Mouse (Mus musculus): Measurements from ENCODE around the gene Smcr8. TPM values are rescaled to one million over a fixed set of nuclear protein-coding genes. Genes with fewer than 3 reads are reported as not detected.

Smcr8 gene
- total and polyA plus RNA-seq, 2 experiments from 2014 or later: 3.2 to 15.4 TPM

- ATAC-seq (no peak), DNase-seq (no peak)
- H3K9me3 ChIP-seq (ENCODE audit: low read length): no peaks in the 10 kb centered on the region
- H3K9ac ChIP-seq: no peak overlapping the region
- peaks cover 55% of the 10 kb centered on the region for H3K36me3 ChIP-seq (ENCODE audit: insufficient read depth)
- H3K4me3 ChIP-seq (ENCODE audit: low read depth, low read length): no peak overlapping the region
- TF ChIP-seq CTCF (IDR thresholded peaks at IDR 0.05; ENCODE audit: low read depth): peak; percentile 24
- 72% methylated on average over 5 of the region's 5 CpGs for WGBS
- H3K4me1 ChIP-seq (ENCODE audit: insufficient read depth): no peaks in the 10 kb centered on the region
- no peak overlapping the region for H3K4me2 ChIP-seq (ENCODE audit: low read depth)
- H3K27ac ChIP-seq (ENCODE audit: low read depth, low read length): no peak overlapping the region
- H3K27me3 ChIP-seq (ENCODE audit: insufficient read depth, low read length): no peaks in the 10 kb centered on the region
Measured at GRCm38 (mm10) chr11:60735191-60735590, 42.1 kb upstream of the Smcr8 start.

- ATAC-seq (no peak), DNase-seq (no peak)
- H3K9ac ChIP-seq: no peak overlapping the region
- no peaks in the 10 kb centered on the region for H3K4me1 ChIP-seq (ENCODE audit: insufficient read depth)
- H3K9me3 ChIP-seq (ENCODE audit: low read length): no peaks in the 10 kb centered on the region
- WGBS: 94% methylated on average over 3 of the region's 3 CpGs
- H3K27me3 ChIP-seq (ENCODE audit: insufficient read depth, low read length): no peaks in the 10 kb centered on the region
- no peak overlapping the region for H3K4me2 ChIP-seq (ENCODE audit: low read depth)
- no peak overlapping the region for H3K27ac ChIP-seq (ENCODE audit: low read depth, low read length)
- H3K4me3 ChIP-seq (ENCODE audit: low read depth, low read length): no peak overlapping the region
- TF ChIP-seq CTCF (IDR thresholded peaks at IDR 0.05; ENCODE audit: low read depth): no peak
- H3K36me3 ChIP-seq (ENCODE audit: insufficient read depth): peaks cover 51% of the 10 kb centered on the region
Measured at GRCm38 (mm10) chr11:60736491-60736890, 40.8 kb upstream of the Smcr8 start.

GRCm38 (mm10) chr11:60737450-60737849 lies 39.9 kb upstream of the Smcr8 start:
- Histone ChIP-seq H3K4me1 (ENCODE audit: insufficient read depth) (no peaks in the 10 kb centered on the region), H3K4me2 (ENCODE audit: low read depth) (no peak overlapping the region), H3K27ac (ENCODE audit: low read depth, low read length) (no peak overlapping the region), H3K36me3 (ENCODE audit: insufficient read depth) (peaks cover 51% of the 10 kb centered on the region), H3K9ac (no peak overlapping the region), H3K9me3 (ENCODE audit: low read length) (no peaks in the 10 kb centered on the region), H3K27me3 (ENCODE audit: insufficient read depth, low read length) (no peaks in the 10 kb centered on the region), H3K4me3 (ENCODE audit: low read depth, low read length) (no peak overlapping the region)
- DNase-seq (no peak), ATAC-seq (no peak)
- TF ChIP-seq CTCF (IDR thresholded peaks at IDR 0.05; ENCODE audit: low read depth): no peak

GRCm38 (mm10) chr11:60740321-60740720 lies 37.0 kb upstream of the Smcr8 start:
- WGBS: 69% methylated on average over 3 of the region's 3 CpGs
- H3K4me3 ChIP-seq (ENCODE audit: low read depth, low read length): no peak overlapping the region
- H3K4me1 ChIP-seq (ENCODE audit: insufficient read depth): no peaks in the 10 kb centered on the region
- H3K4me2 ChIP-seq (ENCODE audit: low read depth): no peak overlapping the region
- H3K27me3 ChIP-seq (ENCODE audit: insufficient read depth, low read length): no peaks in the 10 kb centered on the region
- H3K27ac ChIP-seq (ENCODE audit: low read depth, low read length): no peak overlapping the region
- ATAC-seq (no peak), DNase-seq (no peak)
- H3K9ac ChIP-seq: no peak overlapping the region
- no peaks in the 10 kb centered on the region for H3K9me3 ChIP-seq (ENCODE audit: low read length)
- no peak for TF ChIP-seq CTCF (IDR thresholded peaks at IDR 0.05; ENCODE audit: low read depth)
- peaks cover 57% of the 10 kb centered on the region for H3K36me3 ChIP-seq (ENCODE audit: insufficient read depth)

- 86% methylated on average over 7 of the region's 7 CpGs for WGBS
- Histone ChIP-seq H3K27ac (ENCODE audit: low read depth, low read length) (no peak overlapping the region), H3K9me3 (ENCODE audit: low read length) (no peaks in the 10 kb centered on the region), H3K4me2 (ENCODE audit: low read depth) (no peak overlapping the region), H3K4me1 (ENCODE audit: insufficient read depth) (no peaks in the 10 kb centered on the region), H3K36me3 (ENCODE audit: insufficient read depth) (peaks cover 70% of the 10 kb centered on the region), H3K27me3 (ENCODE audit: insufficient read depth, low read length) (no peaks in the 10 kb centered on the region), H3K9ac (no peak overlapping the region), H3K4me3 (ENCODE audit: low read depth, low read length) (no peak overlapping the region)
- TF ChIP-seq CTCF (IDR thresholded peaks at IDR 0.05; ENCODE audit: low read depth): no peak
- ATAC-seq (no peak), DNase-seq (no peak)
Measured at GRCm38 (mm10) chr11:60755570-60755969, 21.8 kb upstream of the Smcr8 start.

DNA sequence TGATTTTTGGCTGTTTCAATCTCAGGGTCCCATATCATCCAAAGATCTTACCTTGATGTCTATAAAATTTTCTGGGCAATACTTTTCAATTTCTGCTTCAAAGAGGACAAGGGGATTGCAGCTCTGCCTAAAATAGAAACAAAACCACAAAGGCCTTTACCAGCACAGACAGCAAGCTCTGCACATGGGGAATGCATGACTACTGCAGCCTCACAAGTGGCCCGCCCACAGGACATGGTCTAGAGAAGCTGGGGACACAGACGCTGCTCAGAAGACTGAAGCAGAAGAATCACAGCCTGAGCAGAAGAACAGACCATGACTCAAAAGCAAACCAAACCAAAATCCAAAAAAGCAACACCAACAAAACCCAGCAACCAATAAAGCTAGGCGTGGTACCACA lies 15.6 kb upstream of the Smcr8 start:
- H3K27ac ChIP-seq (ENCODE audit: low read depth, low read length): no peak overlapping the region
- H3K9me3 ChIP-seq (ENCODE audit: low read length): no peaks in the 10 kb centered on the region
- peaks cover 30% of the 10 kb centered on the region for H3K36me3 ChIP-seq (ENCODE audit: insufficient read depth)
- no peaks in the 10 kb centered on the region for H3K27me3 ChIP-seq (ENCODE audit: insufficient read depth, low read length)
- DNase-seq (no peak), ATAC-seq (no peak)
- 95% methylated on average over 3 of the region's 3 CpGs for WGBS
- no peak overlapping the region for H3K9ac ChIP-seq
- no peak for TF ChIP-seq CTCF (IDR thresholded peaks at IDR 0.05; ENCODE audit: low read depth)
- no peaks in the 10 kb centered on the region for H3K4me1 ChIP-seq (ENCODE audit: insufficient read depth)
- H3K4me3 ChIP-seq (ENCODE audit: low read depth, low read length): no peak overlapping the region
- no peak overlapping the region for H3K4me2 ChIP-seq (ENCODE audit: low read depth)

- Histone ChIP-seq H3K36me3 (ENCODE audit: insufficient read depth) (peaks cover 1% of the 10 kb centered on the region; the same call in 1 of the 2 replicates), H3K9ac (no peak overlapping the region), H3K9me3 (ENCODE audit: low read length) (no peaks in the 10 kb centered on the region), H3K27me3 (ENCODE audit: insufficient read depth, low read length) (no peaks in the 10 kb centered on the region), H3K27ac (ENCODE audit: low read depth, low read length) (no peak overlapping the region), H3K4me3 (ENCODE audit: low read depth, low read length) (no peak overlapping the region), H3K4me2 (ENCODE audit: low read depth) (no peak overlapping the region), H3K4me1 (ENCODE audit: insufficient read depth) (no peaks in the 10 kb centered on the region)
- DNase-seq: no peak
- 78% methylated on average over 4 of the region's 4 CpGs for WGBS
- no peak for ATAC-seq
- peak; percentile 26; the same call in 1 of the 2 replicates for TF ChIP-seq CTCF (IDR thresholded peaks at IDR 0.05; ENCODE audit: low read depth)
Measured at GRCm38 (mm10) chr11:60766969-60767368, 10.4 kb upstream of the Smcr8 start.

DNA sequence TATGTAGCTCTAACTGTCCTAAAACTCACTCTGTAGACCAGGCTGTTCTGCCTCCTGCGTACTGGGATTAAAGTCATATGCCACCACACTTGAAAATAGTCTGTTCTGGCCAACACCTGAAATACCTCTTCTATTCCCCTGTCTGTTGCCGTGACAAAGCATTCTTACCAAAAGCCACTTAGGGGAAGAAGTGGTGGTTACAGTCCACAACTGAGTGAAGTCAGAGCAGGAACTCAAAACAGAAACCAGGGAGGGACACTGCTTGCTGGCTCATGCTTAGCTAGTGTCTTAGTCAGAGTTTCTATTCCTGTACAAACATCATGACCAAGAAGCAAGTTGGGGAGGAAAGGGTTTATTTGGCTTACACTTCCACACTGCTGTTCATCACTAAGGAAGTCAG lies 8.0 kb upstream of the Smcr8 start:
- H3K36me3 ChIP-seq (ENCODE audit: insufficient read depth): no peaks in the 10 kb centered on the region
- WGBS: 87% methylated on average over 2 of the region's 2 CpGs
- no peaks in the 10 kb centered on the region for H3K27me3 ChIP-seq (ENCODE audit: insufficient read depth, low read length)
- TF ChIP-seq CTCF (IDR thresholded peaks at IDR 0.05; ENCODE audit: low read depth): no peak
- no peak overlapping the region for H3K4me2 ChIP-seq (ENCODE audit: low read depth)
- H3K4me3 ChIP-seq (ENCODE audit: low read depth, low read length): no peak overlapping the region
- ATAC-seq (no peak), DNase-seq (no peak)
- no peak overlapping the region for H3K27ac ChIP-seq (ENCODE audit: low read depth, low read length)
- H3K9ac ChIP-seq: no peak overlapping the region
- no peaks in the 10 kb centered on the region for H3K4me1 ChIP-seq (ENCODE audit: insufficient read depth)
- no peaks in the 10 kb centered on the region for H3K9me3 ChIP-seq (ENCODE audit: low read length)
